Mouse (Mus musculus): Measurements from ENCODE around the gene Mospd3. TPM values are rescaled to one million over a fixed set of nuclear protein-coding genes. Genes with fewer than 3 reads are reported as not detected.

The Mospd3 gene
- polyA plus RNA-seq, 1 experiment from 2014 or later, result 31.9 TPM

- 86% methylated on average over 8 of the region's 8 CpGs for WGBS
- H3K36me3 ChIP-seq (ENCODE audit: poor library complexity, severe bottlenecking), result peaks cover 22% of the 10 kb centered on the region
- no peaks in the 10 kb centered on the region for H3K4me1 ChIP-seq
- H3K27ac ChIP-seq, result no peak overlapping the region
- no peaks in the 10 kb centered on the region for H3K9me3 ChIP-seq (replicated peaks)
- no peak for ATAC-seq
- no peaks in the 10 kb centered on the region; the same call in 1 of the 2 replicates for H3K27me3 ChIP-seq
- no peak overlapping the region for H3K4me3 ChIP-seq
- H3K4me2 ChIP-seq, result no peak overlapping the region
- no peak overlapping the region for H3K9ac ChIP-seq
These were observed 32.5 kb downstream of the Mospd3 start for GRCm38 (mm10) chr5:137568223-137568798.

DNA sequence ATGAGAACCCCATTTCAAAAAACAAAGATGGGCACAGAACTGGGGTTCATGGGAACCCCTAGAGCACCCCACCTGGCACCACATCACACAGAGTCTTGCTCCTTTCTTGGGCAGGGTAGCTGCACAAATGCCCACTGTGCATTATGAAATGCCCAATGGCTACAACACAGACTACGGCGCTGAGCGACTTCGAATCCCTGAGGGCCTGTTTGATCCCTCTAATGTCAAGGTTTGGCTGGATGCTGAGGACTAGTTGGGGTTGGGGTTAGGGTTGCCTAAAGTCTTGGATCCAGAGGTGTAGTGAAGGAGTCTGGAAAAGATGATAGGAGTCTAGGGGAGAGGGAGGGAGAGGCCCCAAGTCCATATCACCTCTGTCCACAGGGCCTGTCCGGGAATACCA is 34.4 kb downstream of the Mospd3 start:
- no peak for ATAC-seq
- WGBS, result 97% methylated on average over 5 of the region's 5 CpGs

DNA sequence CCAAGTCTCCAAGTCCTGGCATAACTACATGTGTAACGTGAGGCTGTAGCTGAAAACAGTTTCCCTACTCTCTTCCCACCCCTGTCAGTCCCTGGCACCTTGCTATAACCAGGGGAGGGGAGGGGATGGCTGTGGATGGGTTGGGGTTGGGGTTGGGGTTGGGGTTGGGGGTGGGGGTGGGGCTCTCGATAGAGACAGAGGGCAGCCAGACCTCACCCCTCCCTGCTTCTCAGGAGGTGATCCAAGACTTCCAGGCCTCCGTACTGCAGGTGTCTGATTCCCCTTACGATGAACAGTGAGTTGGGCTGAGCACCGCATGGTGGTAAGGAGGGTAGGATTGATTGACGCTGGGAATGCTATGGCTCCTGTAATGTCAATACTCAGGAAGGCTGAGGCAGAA is 35.1 kb downstream of the Mospd3 start:
- Histone ChIP-seq H3K4me3 (no peak overlapping the region), H3K27me3 (no peaks in the 10 kb centered on the region; the same call in 1 of the 2 replicates), H3K4me2 (no peak overlapping the region), H3K9me3 (replicated peaks) (no peaks in the 10 kb centered on the region), H3K36me3 (ENCODE audit: poor library complexity, severe bottlenecking) (peaks cover 22% of the 10 kb centered on the region), H3K9ac (no peak overlapping the region), H3K27ac (no peak overlapping the region), H3K4me1 (no peaks in the 10 kb centered on the region)
- no peak for ATAC-seq
- 69% methylated on average over 6 of the region's 6 CpGs for WGBS

More for the DNA sequence above, 34.4 kb downstream of the Mospd3 start:
- Histone ChIP-seq H3K27ac (no peak overlapping the region), H3K27me3 (no peaks in the 10 kb centered on the region; the same call in 1 of the 2 replicates), H3K4me3 (no peak overlapping the region), H3K4me2 (no peak overlapping the region), H3K36me3 (ENCODE audit: poor library complexity, severe bottlenecking) (peaks cover 22% of the 10 kb centered on the region), H3K9ac (no peak overlapping the region), H3K4me1 (no peaks in the 10 kb centered on the region), H3K9me3 (replicated peaks) (no peaks in the 10 kb centered on the region)

DNA sequence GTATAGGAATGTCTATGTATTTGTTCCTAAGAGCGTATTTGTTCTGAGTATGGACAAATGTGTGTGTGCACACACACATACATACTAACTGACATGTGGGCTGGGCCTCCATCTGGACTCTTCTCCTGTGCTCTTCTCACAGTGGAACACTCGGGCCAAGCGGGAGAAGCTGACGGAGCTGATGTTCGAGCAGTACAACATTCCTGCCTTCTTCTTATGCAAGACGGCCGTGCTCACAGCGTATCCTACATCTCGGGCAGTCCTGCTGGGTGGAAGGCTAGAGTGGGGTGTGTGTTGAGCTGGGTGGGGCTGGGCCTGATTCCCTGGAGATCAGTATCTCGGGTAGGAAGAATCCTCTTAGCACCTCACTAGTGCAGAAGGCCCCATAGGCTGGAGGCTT is 37.9 kb downstream of the Mospd3 start:
- Histone ChIP-seq H3K27me3 (peaks cover 3% of the 10 kb centered on the region), H3K9me3 (replicated peaks) (no peaks in the 10 kb centered on the region), H3K36me3 (ENCODE audit: poor library complexity, severe bottlenecking) (peaks cover 22% of the 10 kb centered on the region), H3K27ac (no peak overlapping the region), H3K9ac (no peak overlapping the region), H3K4me1 (no peaks in the 10 kb centered on the region), H3K4me2 (no peak overlapping the region), H3K4me3 (no peak overlapping the region)
- 75% methylated on average over 10 of the region's 10 CpGs for WGBS
- no peak for ATAC-seq

DNA sequence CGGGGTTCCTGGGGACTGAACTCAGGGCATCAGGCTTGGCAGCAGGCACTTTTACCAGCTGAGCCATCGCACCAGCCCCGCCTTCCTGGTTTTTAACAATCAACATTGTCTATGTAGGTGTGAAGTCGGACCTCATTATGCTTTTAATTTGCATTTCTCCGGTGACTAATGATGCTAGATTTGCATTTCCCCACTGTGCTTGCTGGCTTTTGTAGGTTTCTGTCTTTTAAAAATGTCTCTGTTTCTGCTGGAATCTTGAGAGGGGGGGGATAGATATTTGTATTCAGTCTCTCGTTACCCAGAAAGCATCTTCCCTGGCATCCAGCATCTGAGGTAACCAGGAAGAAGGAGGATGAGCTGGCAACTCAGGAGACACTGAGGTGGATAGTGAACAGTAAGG is 39.3 kb downstream of the Mospd3 start:
- no peak for ATAC-seq
- no peaks in the 10 kb centered on the region for H3K4me1 ChIP-seq
- H3K27ac ChIP-seq, result no peak overlapping the region
- no peak overlapping the region for H3K9ac ChIP-seq
- 45% methylated on average over 6 of the region's 6 CpGs for WGBS
- H3K36me3 ChIP-seq (ENCODE audit: poor library complexity, severe bottlenecking), result peaks cover 18% of the 10 kb centered on the region
- no peak overlapping the region for H3K4me2 ChIP-seq
- no peaks in the 10 kb centered on the region for H3K9me3 ChIP-seq (replicated peaks)
- no peak overlapping the region for H3K4me3 ChIP-seq
- H3K27me3 ChIP-seq, result peaks cover 3% of the 10 kb centered on the region

DNA sequence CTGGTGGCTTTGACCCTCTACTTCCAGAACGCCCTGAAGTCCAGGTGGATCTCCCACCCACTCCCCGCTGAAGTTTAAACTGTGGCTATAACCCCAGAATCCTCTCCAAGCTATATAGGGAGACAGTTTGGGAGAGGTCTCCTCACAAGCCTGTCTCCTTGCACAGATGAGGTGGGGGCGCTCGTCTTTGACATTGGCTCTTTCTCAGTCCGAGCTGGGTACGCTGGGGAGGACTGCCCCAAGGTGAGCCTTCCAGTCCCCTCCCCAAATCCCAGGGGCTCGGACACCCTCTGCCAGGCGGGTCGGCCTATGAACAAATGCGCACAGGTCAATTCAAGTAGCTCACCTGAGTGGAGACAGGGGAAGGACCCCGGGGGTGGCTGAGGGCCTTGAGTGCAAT is 47.0 kb downstream of the Mospd3 start:
- Histone ChIP-seq H3K27me3 (peaks cover 18% of the 10 kb centered on the region; the same call in 1 of the 2 replicates), H3K9ac (peak overlapping the region; percentile 77), H3K4me1 (peaks cover 12% of the 10 kb centered on the region), H3K36me3 (ENCODE audit: poor library complexity, severe bottlenecking) (no peaks in the 10 kb centered on the region), H3K4me3 (peak overlapping the region; percentile 59), H3K27ac (no peak overlapping the region), H3K4me2 (peak overlapping the region; percentile 65), H3K9me3 (replicated peaks) (no peaks in the 10 kb centered on the region)
- 0 out of 2 replicates have a peak, but pooled peaks have one; percentile 25 for ATAC-seq
- 51% methylated on average over 11 of the region's 11 CpGs for WGBS

GRCm38 (mm10) chr5:137553411-137553837 is 47.4 kb downstream of the Mospd3 start, which contains the start of gene Actl6b:
Gene Actl6b (plus strand): TSS chr5:137553517.
- Histone ChIP-seq H3K4me3 (peak within 1 kb of the TSS; percentile 59), H3K4me1 (peaks cover 12% of the 10 kb centered on the region), H3K4me2 (peak within 1 kb of the TSS; percentile 65), H3K27me3 (peaks cover 18% of the 10 kb centered on the region; the same call in 1 of the 2 replicates), H3K9ac (peak within 1 kb of the TSS; percentile 77), H3K27ac (peak within 1 kb of the TSS; percentile 37), H3K36me3 (ENCODE audit: poor library complexity, severe bottlenecking) (no peaks in the 10 kb centered on the region), H3K9me3 (replicated peaks) (no peaks in the 10 kb centered on the region)
- peak; percentile 97 for ATAC-seq
- 1% methylated on average over 30 of the region's 37 CpGs for WGBS

DNA sequence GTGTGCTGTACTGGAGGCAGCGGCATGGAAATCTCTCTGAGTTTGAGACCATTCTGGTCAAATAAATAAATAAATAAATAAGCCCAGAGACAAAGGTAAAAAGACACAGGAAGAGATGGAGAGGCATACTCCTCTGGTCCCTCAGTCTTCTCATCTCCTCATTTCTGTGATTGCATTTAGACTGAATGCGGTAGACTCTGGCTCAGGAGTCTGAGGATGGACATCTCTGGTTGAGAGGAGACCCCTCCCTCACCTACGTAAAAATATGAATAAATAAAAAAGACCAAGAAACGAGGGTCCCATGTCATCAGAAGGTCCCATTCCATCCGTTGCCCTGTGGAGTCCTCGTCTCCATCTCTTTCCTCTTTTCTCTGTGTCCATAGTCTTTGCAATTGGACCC is 47.9 kb downstream of the Mospd3 start:
- peak overlapping the region; percentile 65 for H3K4me2 ChIP-seq
- peak overlapping the region; percentile 59 for H3K4me3 ChIP-seq
- peaks cover 12% of the 10 kb centered on the region for H3K4me1 ChIP-seq
- H3K27ac ChIP-seq, result peak overlapping the region; percentile 37; the same call in 1 of the 2 replicates
- H3K27me3 ChIP-seq, result peaks cover 18% of the 10 kb centered on the region; the same call in 1 of the 2 replicates
- H3K9me3 ChIP-seq (replicated peaks), result no peaks in the 10 kb centered on the region
- peak; percentile 67 for ATAC-seq
- 30% methylated on average over 6 of the region's 6 CpGs for WGBS
- peak overlapping the region; percentile 77 for H3K9ac ChIP-seq
- H3K36me3 ChIP-seq (ENCODE audit: poor library complexity, severe bottlenecking), result no peaks in the 10 kb centered on the region

- ATAC-seq, result no peak
- H3K27ac ChIP-seq, result no peak overlapping the region
- H3K27me3 ChIP-seq, result peaks cover 18% of the 10 kb centered on the region; the same call in 1 of the 2 replicates
- H3K4me3 ChIP-seq, result no peak overlapping the region
- WGBS, result 69% methylated on average over 5 of the region's 5 CpGs
- H3K36me3 ChIP-seq (ENCODE audit: poor library complexity, severe bottlenecking), result no peaks in the 10 kb centered on the region
- H3K9ac ChIP-seq, result no peak overlapping the region
- peaks cover 12% of the 10 kb centered on the region for H3K4me1 ChIP-seq
- no peak overlapping the region for H3K4me2 ChIP-seq
- no peaks in the 10 kb centered on the region for H3K9me3 ChIP-seq (replicated peaks)
These were observed 49.7 kb downstream of the Mospd3 start for GRCm38 (mm10) chr5:137551119-137551518.

GRCm38 (mm10) chr5:137549840-137550239 is 51.0 kb downstream of the Mospd3 start:
- Histone ChIP-seq H3K4me2 (no peak overlapping the region), H3K4me3 (no peak overlapping the region), H3K36me3 (ENCODE audit: poor library complexity, severe bottlenecking) (no peaks in the 10 kb centered on the region), H3K27me3 (peaks cover 14% of the 10 kb centered on the region; the same call in 1 of the 2 replicates), H3K4me1 (peaks cover 11% of the 10 kb centered on the region), H3K27ac (no peak overlapping the region), H3K9me3 (replicated peaks) (no peaks in the 10 kb centered on the region), H3K9ac (no peak overlapping the region)
- no peak for ATAC-seq
- WGBS, result 92% methylated on average over 2 of the region's 2 CpGs

All from forebrain, embryonic 13.5 days (tissue).